Mouse (Mus musculus): ENCODE measurements around the gene Trmt1.

The Trmt1 gene

DNA sequence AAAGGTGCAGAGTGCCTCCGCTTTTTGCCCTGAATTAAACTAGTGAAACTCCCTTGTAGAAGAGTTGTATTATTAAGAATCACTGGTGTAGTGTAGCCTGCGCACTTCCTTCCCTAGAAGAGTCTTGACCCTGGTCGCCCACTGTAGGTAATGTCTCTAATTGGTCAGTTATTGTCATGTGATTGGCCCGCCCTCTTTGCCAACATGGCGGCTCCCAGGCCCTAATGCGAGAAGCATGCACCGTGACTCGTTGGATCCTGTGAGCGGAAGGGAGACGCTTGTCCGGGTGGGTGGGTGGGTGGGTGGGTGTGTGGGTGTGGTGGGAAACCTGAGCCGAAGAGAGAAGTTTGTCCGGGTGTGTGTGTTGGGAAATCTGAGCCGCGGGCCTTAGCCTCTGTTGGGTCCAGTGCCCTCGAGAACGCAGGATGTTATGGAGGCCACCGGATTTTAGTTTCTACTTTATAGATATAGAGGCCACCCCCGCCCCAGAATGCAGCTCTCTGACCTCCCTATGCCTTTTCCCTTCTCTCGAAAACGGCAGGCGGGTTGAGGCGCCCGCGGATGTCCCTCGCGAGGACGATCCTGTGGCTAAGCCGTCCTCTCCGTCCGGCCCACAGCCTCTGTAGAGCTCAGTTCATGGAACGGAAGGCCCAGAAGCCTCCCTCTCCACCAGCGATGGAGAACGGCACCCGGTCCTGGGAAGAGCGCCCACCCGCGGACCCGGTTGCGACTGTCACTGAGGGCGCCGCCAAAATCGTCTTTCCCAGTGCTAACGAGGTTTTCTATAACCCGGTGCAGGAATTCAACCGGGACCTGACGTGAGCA lies 3.2 kb downstream of the Trmt1 start:
- DNase-seq (ENCODE audit: extremely low spot score, low spot score): peak; percentile 88

DNA sequence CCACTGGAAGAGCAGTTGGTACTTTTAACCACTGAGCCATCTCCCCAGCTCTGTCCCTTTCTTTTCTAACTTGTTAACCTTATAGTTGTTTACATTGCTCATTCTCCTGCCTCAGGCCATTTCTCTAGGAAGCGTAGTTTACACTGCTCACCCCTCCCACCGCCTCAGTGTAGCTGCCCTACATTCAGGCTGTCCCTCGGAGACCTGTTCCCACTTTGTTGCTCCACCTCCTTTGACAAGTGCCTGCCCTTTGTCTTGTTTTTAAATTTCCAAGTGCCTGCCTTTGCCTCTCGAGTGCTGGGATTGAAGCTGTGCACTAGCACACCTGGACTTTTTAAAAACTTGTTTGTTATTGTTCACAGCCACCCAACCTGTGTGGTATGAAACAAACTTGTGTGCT lies 7.2 kb downstream of the Trmt1 start:
- DNase-seq (ENCODE audit: extremely low spot score, low spot score): no peak

DNA sequence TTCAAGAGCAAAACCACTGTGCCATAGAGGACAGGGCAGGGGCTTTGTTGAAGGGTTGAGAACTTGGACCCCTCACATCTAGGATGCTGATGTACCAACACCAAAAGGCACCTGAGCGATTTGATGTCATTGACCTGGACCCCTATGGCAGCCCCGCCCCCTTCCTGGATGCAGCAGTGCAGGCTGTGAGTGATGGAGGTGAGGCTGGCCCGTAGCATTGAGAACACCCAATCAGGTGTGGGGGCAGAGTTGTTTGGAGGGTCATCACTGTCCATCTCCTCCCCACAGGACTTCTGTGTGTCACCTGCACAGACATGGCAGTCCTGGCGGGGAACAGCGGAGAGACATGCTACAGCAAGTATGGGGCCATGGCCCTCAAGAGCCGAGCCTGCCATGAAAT lies 9.0 kb downstream of the Trmt1 start:
- no peak for DNase-seq (ENCODE audit: extremely low spot score, low spot score)

DNA sequence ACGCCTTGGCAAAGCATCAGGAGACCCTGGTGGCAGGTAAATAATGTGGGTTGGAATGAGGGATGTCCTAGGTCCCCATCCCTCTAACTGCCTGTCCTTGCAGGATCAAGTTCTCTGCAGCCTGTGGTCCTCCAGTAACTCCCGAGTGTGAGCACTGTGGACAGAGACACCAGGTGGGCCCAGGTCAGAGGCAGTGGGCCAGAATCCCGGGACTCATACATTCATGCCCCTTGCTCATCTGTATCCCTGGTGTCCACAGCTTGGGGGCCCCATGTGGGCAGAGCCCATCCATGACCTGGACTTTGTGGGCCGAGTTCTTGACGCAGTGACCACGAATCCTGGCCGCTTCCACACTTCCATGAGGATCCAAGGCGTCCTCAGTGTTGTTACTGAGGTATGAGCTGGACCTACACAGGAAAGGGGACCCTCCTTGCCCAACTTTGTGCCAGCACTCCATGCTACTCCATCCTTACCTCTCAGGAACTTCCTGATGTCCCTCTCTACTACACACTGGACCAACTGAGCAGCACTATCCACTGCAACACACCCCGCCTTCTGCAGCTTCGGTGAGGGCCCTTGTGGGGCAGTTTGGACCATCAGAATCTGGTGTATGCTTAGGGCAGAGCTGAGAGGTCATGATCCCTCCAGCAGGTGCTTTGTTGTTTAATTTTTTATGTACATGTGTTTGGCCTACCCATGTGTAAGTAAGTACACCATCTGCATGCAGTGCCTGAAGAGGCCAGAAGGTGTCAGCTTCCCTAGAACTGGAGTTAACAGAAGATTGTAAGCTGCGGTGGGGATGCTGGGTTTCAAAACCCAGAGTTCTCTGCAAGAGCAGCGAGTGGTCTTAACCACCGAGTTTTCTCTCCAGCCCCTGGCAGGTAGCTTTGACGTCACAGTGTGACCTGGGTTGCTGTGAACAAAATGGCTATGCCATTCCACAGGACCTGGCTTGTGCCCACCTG lies 11.3 kb downstream of the Trmt1 start:
- no peak for DNase-seq (ENCODE audit: extremely low spot score, low spot score)

DNA sequence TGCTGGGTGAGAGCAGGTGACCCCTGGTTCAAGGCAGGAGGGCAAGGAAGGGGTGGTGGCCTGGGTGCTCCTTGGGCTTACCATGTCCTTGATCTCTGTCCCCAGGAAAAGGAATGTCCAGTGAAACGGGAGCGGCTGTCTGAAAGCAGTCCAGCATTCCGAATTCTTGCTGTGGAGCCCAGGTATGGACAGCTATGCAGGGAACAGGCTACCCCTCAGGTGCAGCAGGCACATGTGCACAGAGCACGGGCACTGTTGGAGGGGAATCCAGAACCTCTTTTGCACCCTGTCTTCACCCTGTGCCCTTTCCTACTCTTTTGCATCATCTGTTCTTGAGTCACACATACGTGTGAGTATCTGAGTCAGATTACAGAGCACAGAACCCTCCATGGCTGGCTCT lies 12.2 kb downstream of the Trmt1 start:
- no peak for DNase-seq (ENCODE audit: extremely low spot score, low spot score)

DNA sequence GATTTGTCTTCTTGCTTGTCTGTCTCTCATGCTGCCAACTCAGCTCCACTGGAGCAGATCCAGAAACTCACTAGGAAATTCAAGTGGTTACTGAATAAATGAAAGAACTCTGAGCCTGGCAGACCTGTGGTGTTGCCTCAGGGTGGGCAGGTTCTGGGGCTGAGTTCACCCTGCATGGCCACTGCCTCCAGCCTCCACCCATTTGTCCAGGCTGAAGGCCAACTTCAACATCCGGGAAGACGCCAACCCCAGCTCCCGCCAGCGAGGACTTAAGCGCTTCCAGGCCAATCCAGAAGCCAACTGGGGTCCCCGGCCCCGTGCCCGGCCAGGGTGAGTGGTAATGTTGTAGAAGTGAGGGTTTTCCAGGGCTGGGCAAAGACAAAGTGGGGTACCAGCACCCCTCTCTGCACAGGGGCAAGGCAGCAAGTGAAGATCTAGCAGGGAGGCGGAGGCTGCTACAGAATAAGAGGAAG lies 12.9 kb downstream of the Trmt1 start:
- DNase-seq (ENCODE audit: extremely low spot score, low spot score): no peak

DNA sequence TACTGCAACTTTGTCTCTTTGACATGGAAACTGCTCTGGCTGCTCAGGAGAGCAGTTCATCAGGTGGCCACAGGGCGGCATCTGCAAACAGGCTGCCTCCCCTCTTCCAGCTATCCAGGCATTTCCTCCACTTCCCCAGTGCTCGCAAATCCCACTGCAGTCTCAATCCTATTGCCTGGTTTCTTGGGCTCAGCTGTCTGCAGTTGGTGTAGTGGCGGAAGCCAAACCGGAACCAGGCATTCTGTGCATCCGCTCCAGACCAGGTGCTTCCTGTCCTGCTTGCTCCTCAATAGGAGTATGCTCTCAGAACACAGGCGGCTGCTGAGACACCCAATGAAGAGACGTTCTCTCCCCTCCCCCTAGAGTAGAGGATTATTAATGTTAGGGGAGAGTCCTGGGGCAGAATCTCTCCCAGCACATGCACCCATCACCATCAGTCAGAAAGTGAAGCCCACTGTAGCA lies 13.8 kb downstream of the Trmt1 start:
- no peak for DNase-seq (ENCODE audit: extremely low spot score, low spot score)

DNA sequence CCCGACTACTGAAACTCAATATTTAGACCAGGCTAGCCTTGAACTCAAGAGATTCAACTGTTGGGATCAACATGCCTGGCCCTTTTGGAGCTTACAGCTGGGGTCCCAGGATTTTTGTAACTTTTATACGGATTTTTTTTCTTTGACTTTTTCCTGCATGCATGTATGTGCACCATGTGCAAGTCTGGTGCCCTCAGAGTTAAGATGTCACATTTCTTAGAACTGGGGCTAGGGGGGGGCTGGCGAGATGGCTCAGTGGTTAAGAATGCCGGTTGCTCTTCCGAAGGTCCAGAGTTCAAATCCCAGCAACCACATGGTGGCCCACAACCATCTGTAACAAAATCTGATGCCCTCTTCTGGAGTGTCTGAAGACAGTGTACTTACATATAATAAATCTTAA lies 14.4 kb downstream of the Trmt1 start:
- DNase-seq (ENCODE audit: extremely low spot score, low spot score): no peak

DNA sequence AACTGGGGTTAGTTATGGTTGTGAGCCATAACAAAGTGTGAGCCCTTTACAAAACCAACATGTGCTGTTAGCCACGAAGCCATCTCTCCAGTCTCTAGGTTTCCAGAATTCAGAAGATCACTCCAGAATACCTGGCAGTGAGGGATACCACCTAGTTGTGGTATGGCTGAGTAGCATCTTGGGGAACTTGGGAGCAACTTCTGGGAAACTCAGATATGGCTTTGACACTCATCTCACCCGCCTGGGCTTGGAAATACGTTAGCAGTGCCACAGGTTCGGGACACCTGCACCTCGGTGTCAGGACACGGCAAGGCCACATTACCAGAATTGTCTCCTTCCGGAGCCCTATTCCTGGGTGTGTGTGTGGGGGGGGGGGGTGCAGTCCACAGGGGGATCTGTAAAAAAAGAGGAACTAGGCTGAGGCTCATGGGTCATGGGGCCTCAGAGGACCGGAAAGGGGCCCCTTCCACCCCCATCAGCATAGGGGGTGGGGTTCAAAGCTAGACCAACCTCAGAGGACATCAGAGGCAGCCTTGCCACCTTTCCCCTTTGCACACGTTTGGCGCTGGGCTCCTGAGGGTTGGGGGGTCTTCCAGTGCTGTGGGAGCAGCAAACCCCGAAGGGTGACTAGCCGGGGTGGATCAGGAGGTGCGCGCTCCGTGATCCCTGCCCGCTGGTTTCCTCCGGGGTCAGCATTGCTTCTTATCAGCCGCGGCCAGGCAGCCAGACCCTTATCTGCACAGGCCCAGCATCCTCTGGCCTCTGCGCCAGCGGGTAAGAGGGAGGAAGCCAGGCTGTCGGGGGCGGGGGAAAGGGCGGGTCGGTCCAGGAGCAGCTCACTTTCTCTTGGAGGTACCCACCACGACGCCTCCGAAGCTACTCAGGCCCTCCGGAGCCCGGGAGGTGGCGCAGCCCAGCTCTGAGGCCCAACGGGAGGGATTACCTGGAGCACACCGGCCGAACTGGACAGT lies 15.1 kb downstream of the Trmt1 start, which contains the start of gene Lyl1:
TSS of gene Lyl1 (plus strand) at position 517 of the 971 bp plus-strand sequence.
- peak; percentile 54 for DNase-seq (ENCODE audit: extremely low spot score, low spot score)

DNA sequence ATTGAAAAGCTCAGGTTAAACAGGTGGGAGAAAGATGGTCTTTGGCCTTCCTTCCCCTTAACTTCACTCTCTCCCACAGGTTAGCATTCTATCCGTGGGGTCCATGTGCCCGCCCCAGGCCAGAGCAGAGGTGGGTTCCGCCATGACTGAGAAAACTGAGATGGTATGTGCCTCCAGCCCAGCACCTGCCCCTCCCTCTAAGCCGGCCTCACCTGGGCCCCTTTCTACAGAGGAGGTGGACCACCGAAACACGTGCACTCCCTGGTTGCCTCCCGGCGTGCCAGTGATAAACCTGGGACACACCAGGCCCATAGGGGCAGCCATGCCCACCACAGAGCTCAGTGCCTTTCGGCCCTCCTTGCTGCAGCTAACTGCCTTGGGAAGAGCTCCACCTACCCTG lies 16.5 kb downstream of the Trmt1 start:
- no peak for DNase-seq (ENCODE audit: extremely low spot score, low spot score)

DNA sequence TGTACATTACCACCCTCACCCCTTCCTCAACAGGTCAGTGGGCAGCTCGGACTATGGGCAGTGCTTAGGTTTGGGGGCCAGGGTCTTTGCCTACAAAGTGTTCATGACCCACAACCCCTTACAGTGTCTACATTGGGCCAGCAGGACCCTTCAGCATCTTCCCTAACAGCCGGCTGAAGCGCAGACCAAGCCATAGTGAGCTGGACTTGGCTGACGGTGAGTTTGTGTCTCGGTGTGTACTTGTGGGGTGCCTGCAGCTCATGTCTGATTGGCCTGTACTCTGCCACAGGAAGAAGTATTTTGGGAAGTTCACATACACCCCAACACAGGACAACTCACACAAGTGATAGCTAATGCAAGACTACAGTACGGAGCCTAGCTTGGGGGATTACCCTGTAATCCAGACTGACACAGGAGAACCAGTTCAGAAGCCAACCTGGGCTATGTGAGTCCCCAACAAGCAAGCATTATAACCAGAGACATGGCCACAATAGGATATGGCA lies 16.9 kb downstream of the Trmt1 start:
- no peak for DNase-seq (ENCODE audit: extremely low spot score, low spot score)

DNA sequence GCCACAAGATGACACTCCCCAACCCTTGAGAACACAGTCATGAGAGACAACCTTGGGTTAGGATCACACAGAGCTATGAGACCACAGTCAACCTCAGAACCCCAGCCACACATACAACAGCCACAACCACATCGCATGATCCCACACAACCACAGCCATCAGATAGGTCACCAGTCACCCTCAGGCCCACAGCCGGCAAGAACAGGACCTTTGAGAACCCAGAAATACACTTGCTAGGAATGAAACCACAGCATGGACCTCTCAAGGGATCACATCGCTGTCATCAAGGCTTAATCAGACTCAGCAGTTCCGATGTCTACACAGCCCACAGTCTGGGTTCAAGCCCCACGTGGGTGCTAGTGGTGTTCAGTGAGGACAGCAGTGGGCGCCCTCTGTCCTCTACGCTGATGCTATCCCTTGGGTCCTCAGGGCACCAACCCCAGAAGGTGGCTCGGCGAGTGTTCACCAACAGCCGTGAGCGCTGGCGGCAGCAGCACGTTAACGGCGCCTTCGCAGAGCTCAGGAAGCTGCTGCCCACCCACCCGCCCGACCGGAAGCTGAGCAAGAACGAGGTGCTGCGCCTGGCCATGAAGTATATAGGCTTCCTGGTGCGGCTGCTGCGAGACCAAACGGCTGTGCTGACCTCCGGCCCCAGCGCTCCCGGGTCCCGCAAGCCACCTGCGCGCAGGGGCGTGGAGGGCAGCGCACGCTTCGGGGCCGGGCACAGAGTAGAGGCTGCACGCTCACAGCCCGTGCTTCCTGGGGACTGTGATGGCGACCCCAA lies 17.6 kb downstream of the Trmt1 start:
- DNase-seq (ENCODE audit: extremely low spot score, low spot score): no peak

DNA sequence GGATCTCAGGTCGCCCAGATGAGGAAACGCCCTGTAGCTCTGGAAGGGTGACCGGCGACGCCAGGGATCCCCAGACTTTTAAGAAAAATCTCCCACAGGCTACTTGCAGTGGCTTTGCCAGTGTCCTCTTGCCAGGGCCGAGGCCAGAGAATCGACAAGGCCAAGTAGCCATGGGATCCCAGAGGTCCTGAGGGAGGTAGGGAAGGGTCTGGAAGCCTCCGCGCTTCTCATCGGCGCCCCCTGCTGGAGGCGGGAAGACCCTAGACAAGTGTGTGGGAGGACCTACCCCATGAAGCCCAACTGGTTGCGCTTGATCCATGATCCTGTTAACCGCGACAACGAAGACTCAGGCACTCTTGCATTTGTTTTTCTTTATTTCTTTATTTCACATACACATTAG lies 18.2 kb downstream of the Trmt1 start:
- peak; percentile 87 for DNase-seq (ENCODE audit: extremely low spot score, low spot score)

DNA sequence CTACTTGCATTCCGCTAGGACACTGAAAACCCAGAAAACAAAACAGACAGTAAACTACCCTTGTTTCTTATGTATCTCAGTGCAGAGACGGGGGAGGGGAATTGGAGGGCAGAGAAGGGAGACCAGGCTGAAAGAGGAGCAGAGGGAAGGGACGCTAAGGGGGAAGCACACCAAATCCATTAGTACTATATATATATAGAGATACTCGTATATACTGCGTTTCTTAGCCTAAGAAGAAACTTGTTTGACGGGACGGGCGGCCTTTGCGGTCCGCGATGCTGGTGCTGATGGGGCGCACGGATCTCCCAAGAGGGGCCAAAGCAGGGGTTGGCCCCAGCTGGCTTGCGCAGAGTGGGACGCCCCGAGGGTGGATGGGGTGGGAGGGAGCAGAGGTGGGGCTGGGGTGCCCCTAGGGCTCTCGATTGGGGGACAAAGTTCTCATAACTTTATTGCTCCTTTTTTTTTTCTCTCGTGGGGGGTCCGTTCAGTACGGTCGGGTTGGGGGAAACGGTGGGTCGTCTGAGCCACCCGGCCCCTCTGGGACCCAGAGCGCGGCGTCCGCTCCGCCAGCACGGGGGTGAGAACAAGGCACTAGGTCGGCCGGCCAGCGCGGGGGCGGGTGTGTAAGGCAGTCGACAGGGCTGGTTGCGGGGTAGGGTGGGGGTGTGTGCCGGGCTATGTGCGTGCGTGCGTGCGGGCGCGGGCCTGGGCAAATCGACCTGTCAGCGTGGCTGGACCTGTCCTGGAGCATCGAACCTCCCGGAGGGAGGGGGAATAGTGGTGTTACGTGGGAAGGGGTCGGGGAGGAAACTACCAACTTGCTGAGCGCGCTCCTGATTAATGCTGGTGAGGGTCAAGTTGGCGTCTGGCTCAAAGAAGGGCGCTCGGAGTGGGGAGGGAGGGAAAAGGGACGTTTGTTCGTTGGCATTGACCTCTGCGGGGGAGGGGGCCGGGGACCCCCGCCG lies 19.0 kb downstream of the Trmt1 start:
- peak; percentile 59 for DNase-seq (ENCODE audit: extremely low spot score, low spot score)

DNA sequence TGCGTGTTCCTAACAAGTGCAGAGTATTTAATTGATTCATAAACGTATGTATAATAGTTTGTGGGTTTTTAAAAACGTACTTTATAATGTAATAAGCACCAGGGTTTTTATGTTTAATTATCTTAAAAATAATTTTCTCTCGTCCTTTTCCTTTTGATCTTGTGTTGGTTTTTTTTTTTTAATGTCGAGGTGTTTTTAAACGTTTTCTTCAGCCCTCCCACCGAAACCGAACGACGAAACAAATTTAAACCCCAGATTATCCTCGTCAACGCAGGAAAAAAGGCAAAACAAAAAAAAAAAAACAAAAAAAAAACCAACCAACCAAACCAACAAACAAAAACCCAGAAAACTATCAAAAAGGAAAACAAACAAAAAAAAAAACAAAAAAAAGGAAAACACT lies 19.9 kb downstream of the Trmt1 start:
- no peak for DNase-seq (ENCODE audit: extremely low spot score, low spot score)

DNA sequence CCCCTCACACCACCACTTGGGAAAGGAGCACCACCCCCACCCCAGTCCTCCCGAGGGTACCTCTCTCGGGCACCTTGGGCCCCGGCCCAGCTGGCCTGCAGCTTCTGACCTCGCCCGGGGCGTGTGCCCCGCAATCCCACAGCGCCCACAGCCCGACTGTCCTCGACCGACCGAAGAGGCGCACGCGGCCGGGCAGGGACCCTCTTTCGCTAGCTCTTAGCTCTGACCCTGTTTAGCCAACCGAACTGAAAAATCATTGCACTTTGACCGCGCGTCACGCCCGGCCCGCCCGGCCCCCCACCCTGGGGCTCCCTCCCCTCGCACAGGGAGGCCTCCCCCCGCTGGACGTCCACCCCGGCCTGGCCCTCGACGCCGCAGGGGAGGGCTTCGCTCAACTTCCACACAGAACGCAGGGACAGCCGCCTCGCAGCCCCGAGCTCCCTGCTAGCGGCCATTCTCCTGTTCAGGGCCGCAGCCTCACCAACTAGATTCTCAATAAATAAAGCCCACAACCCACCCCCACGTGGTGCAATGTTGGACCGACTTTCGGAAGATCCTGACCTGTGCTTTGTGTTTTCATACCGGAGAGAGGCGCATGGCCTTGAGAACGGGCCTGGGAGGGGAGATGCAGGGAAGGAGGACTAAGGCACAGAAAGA lies 20.6 kb downstream of the Trmt1 start:
- peak; percentile 64 for DNase-seq (ENCODE audit: extremely low spot score, low spot score)

DNA sequence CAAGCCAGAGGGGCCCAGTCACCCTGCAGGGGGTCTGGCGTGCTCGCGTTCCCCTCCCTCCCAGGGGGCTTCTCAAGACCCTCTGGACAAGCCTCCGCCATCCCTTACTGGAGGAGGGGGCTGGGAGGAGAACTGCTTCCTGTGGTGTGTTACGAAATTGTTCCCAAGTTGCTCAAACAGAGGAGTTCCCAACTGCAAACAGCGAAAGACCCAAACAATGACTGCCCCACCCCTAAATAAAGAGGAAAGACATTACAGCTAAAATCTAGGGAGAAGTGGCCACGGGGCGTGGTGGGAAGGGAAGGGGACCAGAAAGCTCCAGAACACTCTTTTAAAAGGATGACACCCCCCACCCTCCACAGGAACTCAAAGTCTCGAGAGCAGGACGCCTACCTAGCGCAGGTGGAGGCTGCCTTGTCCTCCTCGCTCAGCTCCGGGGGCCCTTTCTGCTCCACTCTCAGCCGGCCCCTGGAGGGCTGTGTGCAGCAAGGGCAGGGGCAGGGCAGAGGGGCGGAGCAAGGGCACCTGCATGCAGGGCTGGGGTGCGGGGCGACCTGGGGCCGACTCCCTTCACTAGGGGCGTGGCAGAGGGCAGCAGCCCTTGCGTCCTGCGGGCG lies 21.3 kb downstream of the Trmt1 start:
- DNase-seq (ENCODE audit: extremely low spot score, low spot score): peak; percentile 56

DNA sequence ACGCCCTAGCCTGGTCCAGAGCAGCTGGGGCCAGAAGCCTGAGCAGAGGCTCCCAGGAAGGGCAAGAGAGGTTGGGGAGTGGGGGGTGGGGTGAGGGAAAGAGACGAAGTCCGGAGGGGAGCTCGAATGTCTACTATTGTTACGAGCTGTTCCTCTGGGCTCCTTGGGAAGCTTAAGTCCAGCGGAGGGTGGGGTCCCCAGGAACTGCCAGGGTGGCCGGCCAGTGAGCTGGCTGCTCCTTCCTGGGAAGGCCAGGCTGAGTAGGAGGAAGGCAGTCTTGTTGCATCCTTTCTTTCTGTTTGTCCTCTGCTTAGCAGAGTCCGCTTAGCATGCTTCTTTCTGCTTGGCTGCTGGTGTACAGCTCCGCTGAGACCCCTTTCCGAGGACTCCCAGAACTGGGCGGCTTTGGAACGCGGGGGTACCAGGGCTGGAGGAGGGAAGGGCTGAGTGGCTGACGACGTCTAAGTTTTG lies 22.0 kb downstream of the Trmt1 start:
- DNase-seq (ENCODE audit: extremely low spot score, low spot score): peak; percentile 61
